Mouse (Mus musculus) lung, postnatal 0 days (tissue): ENCODE measurements at regions not wholly inside any gene's neighbourhood (a gene's known extent, or its start where the extent isn't known, plus 50 kb on each side); places are given as distances from the start of the nearest gene placed in this dataset.

Source experiments
- CTCF ChIP-seq: IDR thresholded peaks from 2 replicates; pipeline ENCODE4 v1.5.1; 2016; ENCODE audit warnings: antibody characterized with exemption, mild to moderate bottlenecking
- EP300 ChIP-seq: IDR thresholded peaks from 2 replicates; pipeline ENCODE4 v1.6.1; 2016; ENCODE audit warnings: antibody characterized with exemption, mild to moderate bottlenecking, control low read depth

GRCm38 (mm10) chr2:124763650-124764049 is 304.3 kb upstream of the Slc24a5 start:
- TF ChIP-seq CTCF (no peak), EP300 (no peak)
